9 mouse cellular contexts compared by ENCODE assay signal in genomic region chr10:87058926-87059325, GRCm38 (mm10). TPM values are rescaled to one million over a fixed set of nuclear protein-coding genes. Genes with fewer than 3 reads are reported as not detected.
DNase-seq lines count a peak whose midpoint lies in the region; ATAC-seq and TF ChIP-seq lines count a peak whose summit lies in the region.
"Had no signal": no experiment of that assay in that cellular context is flagged by ENCODE, and none has a peak within 500 bp of the region (broad histone marks: within the 10 kb centered on the region; RNA-seq: fewer than 3 reads in every experiment).

No protein-coding gene starts in this region.

- no peak for TF ChIP-seq CTCF in kidney, postnatal 0 days (IDR thresholded peaks at IDR 0.05; ENCODE audit: low read depth)

- WGBS in kidney, postnatal 0 days, result 10% methylated on average over 9 of the region's 9 CpGs
- 29% methylated on average over 6 of the region's 9 CpGs for WGBS in embryonic facial prominence, embryonic 14.5 days
- 3% methylated on average over 9 of the region's 9 CpGs for WGBS in hindbrain, embryonic 13.5 days
- 5% methylated on average over 9 of the region's 9 CpGs for WGBS in midbrain, embryonic 16.5 days

- no peaks in the 10 kb centered on the region for H3K27me3 ChIP-seq in kidney, postnatal 0 days (ENCODE audit: insufficient read depth, low read length)
- H3K27me3 ChIP-seq in embryonic facial prominence, embryonic 14.5 days (replicated peaks; ENCODE audit: control insufficient read depth, insufficient read depth, low read length), result no peaks in the 10 kb centered on the region
- 0 out of 2 replicates have a peak, but pooled peaks cover 3% of the 10 kb centered on the region for H3K27me3 ChIP-seq in hindbrain, embryonic 13.5 days
- no peaks in the 10 kb centered on the region for H3K27me3 ChIP-seq in midbrain, embryonic 16.5 days (ENCODE audit: control insufficient read depth, insufficient read depth, low read depth, low read length)

- H3K4me3 ChIP-seq in kidney, postnatal 0 days (replicated peaks; ENCODE audit: low read depth, low read length), result no peak overlapping the region
- no peak overlapping the region for H3K4me3 ChIP-seq in embryonic facial prominence, embryonic 14.5 days (ENCODE audit: low read depth, low read length)
- peak overlapping the region; percentile 52 for H3K4me3 ChIP-seq in hindbrain, embryonic 13.5 days
- no peak overlapping the region for H3K4me3 ChIP-seq in midbrain, embryonic 16.5 days (ENCODE audit: low read depth, low read length)

- no peak overlapping the region for H3K27ac ChIP-seq in kidney, postnatal 0 days
- H3K27ac ChIP-seq in embryonic facial prominence, embryonic 14.5 days (replicated peaks; ENCODE audit: low read depth, low read length), result no peak overlapping the region
- peak overlapping the region; percentile 89 for H3K27ac ChIP-seq in hindbrain, embryonic 13.5 days
- H3K27ac ChIP-seq in midbrain, embryonic 16.5 days (ENCODE audit: low read length), result peak overlapping the region; percentile 88

- H3K4me1 ChIP-seq in kidney, postnatal 0 days (replicated peaks; ENCODE audit: insufficient read depth, low read length), result no peaks in the 10 kb centered on the region
- peaks cover 5% of the 10 kb centered on the region; the same call in 1 of the 2 replicates for H3K4me1 ChIP-seq in embryonic facial prominence, embryonic 14.5 days (ENCODE audit: control insufficient read depth, insufficient read depth, low read length)
- peaks cover 18% of the 10 kb centered on the region for H3K4me1 ChIP-seq in hindbrain, embryonic 13.5 days (replicated peaks)
- H3K4me1 ChIP-seq in midbrain, embryonic 16.5 days (ENCODE audit: control insufficient read depth, insufficient read depth, low read length), result peaks cover 12% of the 10 kb centered on the region

- H3K9ac ChIP-seq in kidney, postnatal 0 days (ENCODE audit: low read depth, low read length), result no peak overlapping the region
- H3K9ac ChIP-seq in embryonic facial prominence, embryonic 14.5 days (ENCODE audit: low read depth, low read length), result peak overlapping the region; percentile 62; the same call in 1 of the 2 replicates
- H3K9ac ChIP-seq in hindbrain, embryonic 13.5 days, result no peak overlapping the region
- H3K9ac ChIP-seq in midbrain, embryonic 16.5 days (ENCODE audit: low read depth, low read length), result peak overlapping the region; percentile 75; the same call in 1 of the 2 replicates

- H3K9me3 ChIP-seq in kidney, postnatal 0 days (replicated peaks; ENCODE audit: low read length), result no peaks in the 10 kb centered on the region
- no peaks in the 10 kb centered on the region for H3K9me3 ChIP-seq in embryonic facial prominence, embryonic 14.5 days (ENCODE audit: control insufficient read depth, low read length)
- H3K9me3 ChIP-seq in hindbrain, embryonic 13.5 days, result no peaks in the 10 kb centered on the region
- no peaks in the 10 kb centered on the region for H3K9me3 ChIP-seq in midbrain, embryonic 16.5 days (replicated peaks; ENCODE audit: control insufficient read depth, low read length, poor library complexity, severe bottlenecking)

- DNase-seq in kidney, postnatal 0 days (ENCODE audit: low spot score), result no peak
- no peak for DNase-seq in kidney, postnatal 25 days
- no peak for DNase-seq in embryonic facial prominence, embryonic 14.5 days (ENCODE audit: low spot score)
- DNase-seq in frontal cortex, postnatal 25 days (ENCODE audit: low spot score in 2 of 2), result no peak
- DNase-seq in urinary bladder, postnatal 10 days (ENCODE audit: low spot score), result no peak
- no peak for DNase-seq in adrenal gland, postnatal 14 days

- ATAC-seq in kidney, postnatal 0 days (replicated peaks; ENCODE audit: low FRiP score, low read depth), result no peak
- ATAC-seq in embryonic facial prominence, embryonic 14.5 days (ENCODE audit: low read depth), result 0 out of 2 replicates have a peak, but pooled peaks have one; percentile 19
- ATAC-seq in hindbrain, embryonic 13.5 days (ENCODE audit: low FRiP score), result peak; percentile 61
- ATAC-seq in midbrain, embryonic 16.5 days, result peak; percentile 60

- H3K4me2 ChIP-seq in kidney, postnatal 0 days (ENCODE audit: low read length), result peak overlapping the region; percentile 71
- peak overlapping the region; percentile 94 for H3K4me2 ChIP-seq in embryonic facial prominence, embryonic 14.5 days (ENCODE audit: low read depth, low read length)
- peak overlapping the region; percentile 79 for H3K4me2 ChIP-seq in hindbrain, embryonic 13.5 days
- H3K4me2 ChIP-seq in midbrain, embryonic 16.5 days (ENCODE audit: low read length), result peak overlapping the region; percentile 79

- H3K36me3 ChIP-seq in kidney, postnatal 0 days (ENCODE audit: insufficient read depth, low read length), result no peaks in the 10 kb centered on the region
- H3K36me3 ChIP-seq in embryonic facial prominence, embryonic 14.5 days (ENCODE audit: control insufficient read depth, insufficient read depth, low read length), result no peaks in the 10 kb centered on the region
- H3K36me3 ChIP-seq in hindbrain, embryonic 13.5 days, result no peaks in the 10 kb centered on the region
- H3K36me3 ChIP-seq in midbrain, embryonic 16.5 days (ENCODE audit: control insufficient read depth, insufficient read depth, low read length), result no peaks in the 10 kb centered on the region

RNA-seq across cellular contexts. Expression of gene 1700113H08Rik, which starts 1.1 kb away (rescaled TPM):
- polyA plus RNA-seq in kidney, postnatal 0 days (2015; fragmentation: Nextera tagmentation; extraction: Ambion mirVana), result not detected in 2 replicates
- 0.14 TPM in 1 of 2 replicates, not detected in the other for polyA plus RNA-seq in embryonic facial prominence, embryonic 14.5 days (2014; fragmentation: Nextera tagmentation; extraction: Ambion mirVana)
- 0.36 and 0.40 TPM in 2 replicates for polyA plus RNA-seq in hindbrain, embryonic 13.5 days (2015; fragmentation: Nextera tagmentation; extraction: Ambion mirVana)
- 0.22 and 0.40 TPM in 2 replicates for polyA plus RNA-seq in midbrain, embryonic 16.5 days (2015; fragmentation: Nextera tagmentation; extraction: Ambion mirVana)
- not detected in 2 replicates for total RNA-seq in adrenal gland, postnatal 14 days (2021)
- total RNA-seq: MEL had no signal

RNA-seq across cellular contexts. Expression of gene Stab2, which starts 51.1 kb away (rescaled TPM):
- 0.51 and 0.73 TPM in 2 replicates for polyA plus RNA-seq in kidney, postnatal 0 days (2015; fragmentation: Nextera tagmentation; extraction: Ambion mirVana)
- 0.31 and 0.33 TPM in 2 replicates for polyA plus RNA-seq in embryonic facial prominence, embryonic 14.5 days (2014; fragmentation: Nextera tagmentation; extraction: Ambion mirVana)
- 0.06 and 0.31 TPM in 2 replicates for polyA plus RNA-seq in hindbrain, embryonic 13.5 days (2015; fragmentation: Nextera tagmentation; extraction: Ambion mirVana)
- polyA plus RNA-seq in midbrain, embryonic 16.5 days (2015; fragmentation: Nextera tagmentation; extraction: Ambion mirVana), result 0.03 and 0.10 TPM in 2 replicates
- total RNA-seq in adrenal gland, postnatal 14 days (2021), result 13.3 and 13.7 TPM in 2 replicates

Comparison
In these comparisons a context has a peak if more than half of its experiments do, and no peak if none do; other contexts are left out.
1. H3K27ac ChIP-seq: peak in hindbrain, embryonic 13.5 days (single experiment) and midbrain, embryonic 16.5 days (single experiment); none in kidney, postnatal 0 days (single experiment) and embryonic facial prominence, embryonic 14.5 days (single experiment).
2. H3K9ac ChIP-seq: peak in embryonic facial prominence, embryonic 14.5 days (single experiment) and midbrain, embryonic 16.5 days (single experiment); none in kidney, postnatal 0 days (single experiment) and hindbrain, embryonic 13.5 days (single experiment).
3. Peak in every context shown above with its lines, with median percentiles within 50 percentile points of each other: H3K4me2 ChIP-seq.